Mouse (Mus musculus) adipose tissue, adult 10 weeks (tissue): ENCODE data around the gene Bdh1. TPM values are rescaled to one million over a fixed set of nuclear protein-coding genes. Genes with fewer than 3 reads are reported as not detected.

Experiments used
- polyA plus RNA-seq: library from polyadenylated mRNA; stranded (reverse); fragments of 350-450 nt; fragmentation: Illumina TruSeq; extraction: RNeasy Lipid Tissue Mini Kit (QIAGEN cat#74804); gene quantifications from one replicate; pipeline ENCODE4 v1.2.3, GENCODE M21; 2014; ENCODE audit warnings: low read depth, low replicate concordance

Gene Bdh1
- polyA plus RNA-seq: 14.2 TPM

GRCm38 (mm10) chr16:31422000-31422399 lies at the start of gene Bdh1:
TSS of gene Bdh1 (plus strand) at chr16:31422280.

Other genes with a start within 250 kb of the Bdh1 start
- gene Acap2, start 221.0 kb upstream of the Bdh1 start, polyA plus RNA-seq: 20.4 TPM
- gene Ppp1r2, start 147.0 kb upstream of the Bdh1 start, polyA plus RNA-seq: 86.2 TPM
- gene Apod, start 107.5 kb upstream of the Bdh1 start, polyA plus RNA-seq: 231 TPM
- 43.1 TPM for gene Dlg1, start 241.2 kb downstream of the Bdh1 start, polyA plus RNA-seq